Mouse (Mus musculus): ENCODE measurements around the gene G6pc3. TPM values are rescaled to one million over a fixed set of nuclear protein-coding genes. Genes with fewer than 3 reads are reported as not detected.

G6pc3 gene
- total RNA-seq, 1 experiment: 14.2 TPM

DNA sequence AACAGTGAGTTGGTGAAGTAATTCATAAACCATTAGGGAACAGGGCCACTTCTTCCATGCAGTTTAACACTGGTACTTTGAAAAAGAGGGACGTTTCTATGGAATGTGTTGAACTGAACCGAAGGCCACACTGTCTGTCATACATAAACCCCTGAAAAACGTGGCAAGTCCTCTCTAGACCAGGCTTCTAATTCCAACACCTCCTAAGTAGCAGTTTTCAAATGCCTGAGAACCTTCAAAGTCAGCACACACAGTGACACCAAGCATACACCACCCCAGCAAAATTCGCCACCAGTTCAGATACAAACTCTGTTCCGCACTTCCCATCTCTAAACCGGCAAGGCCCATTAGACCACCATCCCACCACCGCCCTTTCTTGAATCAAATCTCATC lies 5.2 kb upstream of the G6pc3 start:
- Histone ChIP-seq H3K27ac (ENCODE audit: insufficient read depth, low read depth, low read length, poor library complexity, severe bottlenecking) (peak overlapping the region; percentile 85; the same call in 1 of the 2 replicates), H3K4me1 (ENCODE audit: control insufficient read depth in 2 of 2, insufficient read depth in 2 of 2, low read length in 2 of 2, poor library complexity in 1 of 2) (peaks cover 0 to 10% of the 10 kb centered on the region in 2 experiments; a peak in 2 of 4 replicates), H3K36me3 (ENCODE audit: control insufficient read depth, insufficient read depth, low read length, poor library complexity, severe bottlenecking) (peaks cover 4% of the 10 kb centered on the region), H3K9ac (ENCODE audit: insufficient read depth, low read depth, low read length, poor library complexity, severe bottlenecking) (peak overlapping the region; percentile 95), H3K4me3 (ENCODE audit: insufficient read depth in 1 of 2, low read depth in 1 of 2, low read length in 2 of 2, poor library complexity in 1 of 2, severe bottlenecking in 1 of 2) (peak overlapping the region; percentile 89 to 96), H3K9me3 (ENCODE audit: control insufficient read depth, insufficient read depth, low read depth, low read length) (no peaks in the 10 kb centered on the region)
- no peak for DNase-seq (ENCODE audit: low read depth, low spot score)
- in situ Hi-C loops (cut with MboI; ENCODE audit: low sequenced_read_pairs in 2 of 2, unreplicated experiment in 2 of 2): no loop called here
- TF ChIP-seq CHD2 (IDR thresholded peaks at IDR 0.05; ENCODE audit: low read depth, low read length) (no peak), ZNF384 (IDR thresholded peaks at IDR 0.05; ENCODE audit: low read depth, low read length) (no peak), ZC3H11A (IDR thresholded peaks at IDR 0.05; ENCODE audit: borderline replicate concordance, low read depth, low read length) (no peak), HCFC1 (IDR thresholded peaks at IDR 0.05; ENCODE audit: borderline replicate concordance, insufficient read depth, low read length) (no peak), MAFK (IDR thresholded peaks at IDR 0.05; ENCODE audit: insufficient read depth, low read depth, low read length) (no peak)

- Histone ChIP-seq H3K4me3 (ENCODE audit: insufficient read depth in 1 of 2, low read depth in 1 of 2, low read length in 2 of 2, poor library complexity in 1 of 2, severe bottlenecking in 1 of 2) (peak within 1 kb of the TSS; percentile 89 to 96), H3K4me1 (ENCODE audit: control insufficient read depth in 2 of 2, insufficient read depth in 2 of 2, low read length in 2 of 2, poor library complexity in 1 of 2) (peaks cover 0 to 10% of the 10 kb centered on the region in 2 experiments; a peak in 2 of 4 replicates), H3K27ac (ENCODE audit: insufficient read depth, low read depth, low read length, poor library complexity, severe bottlenecking) (peak within 1 kb of the TSS; percentile 85), H3K9me3 (ENCODE audit: control insufficient read depth, insufficient read depth, low read depth, low read length) (no peaks in the 10 kb centered on the region), H3K9ac (ENCODE audit: insufficient read depth, low read depth, low read length, poor library complexity, severe bottlenecking) (peak within 1 kb of the TSS; percentile 95), H3K36me3 (ENCODE audit: control insufficient read depth, insufficient read depth, low read length, poor library complexity, severe bottlenecking) (peaks cover 4% of the 10 kb centered on the region)
- no peak for TF ChIP-seq ZNF384 (IDR thresholded peaks at IDR 0.05; ENCODE audit: low read depth, low read length)
- no peak for TF ChIP-seq CHD2 (IDR thresholded peaks at IDR 0.05; ENCODE audit: low read depth, low read length)
- TF ChIP-seq MAFK (IDR thresholded peaks at IDR 0.05; ENCODE audit: insufficient read depth, low read depth, low read length): no peak
- TF ChIP-seq HCFC1 (IDR thresholded peaks at IDR 0.05; ENCODE audit: borderline replicate concordance, insufficient read depth, low read length): no peak
- no peak for TF ChIP-seq ZC3H11A (IDR thresholded peaks at IDR 0.05; ENCODE audit: borderline replicate concordance, low read depth, low read length)
- in situ Hi-C loops (cut with MboI; ENCODE audit: low sequenced_read_pairs in 2 of 2, unreplicated experiment in 2 of 2): no loop called here
- DNase-seq (ENCODE audit: low read depth, low spot score): peak; percentile 81
Observed at GRCm38 (mm10) chr11:102184646-102185495, 4.5 kb upstream of the G6pc3 start, which contains the start of gene Lsm12. TSS of gene Lsm12 (minus strand) at chr11:102185296.

DNA sequence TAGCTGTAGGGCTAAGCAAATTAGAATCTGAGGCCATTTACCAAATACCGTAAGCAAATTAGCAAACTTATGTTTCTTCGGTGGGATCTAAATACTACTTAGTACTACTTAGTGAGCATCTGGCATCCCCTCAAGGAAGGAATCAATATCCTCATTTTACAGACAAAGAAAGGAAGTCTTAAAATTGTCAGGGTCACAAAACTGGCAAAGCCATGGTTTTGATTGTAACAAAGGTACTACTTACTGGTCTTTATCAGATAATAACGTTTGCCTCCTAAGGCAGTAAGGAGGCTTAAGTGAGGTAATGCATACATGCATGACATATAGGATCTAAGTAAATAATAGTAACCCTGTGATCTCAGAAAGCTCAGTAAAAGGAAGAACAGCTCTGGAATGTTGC lies 3.7 kb upstream of the G6pc3 start:
- DNase-seq (ENCODE audit: low read depth, low spot score): no peak
- Histone ChIP-seq H3K27ac (ENCODE audit: insufficient read depth, low read depth, low read length, poor library complexity, severe bottlenecking) (no peak overlapping the region), H3K9me3 (ENCODE audit: control insufficient read depth, insufficient read depth, low read depth, low read length) (no peaks in the 10 kb centered on the region), H3K4me1 (ENCODE audit: control insufficient read depth in 2 of 2, insufficient read depth in 2 of 2, low read length in 2 of 2, poor library complexity in 1 of 2) (peaks cover 0 to 10% of the 10 kb centered on the region in 2 experiments; a peak in 2 of 4 replicates), H3K36me3 (ENCODE audit: control insufficient read depth, insufficient read depth, low read length, poor library complexity, severe bottlenecking) (peaks cover 4% of the 10 kb centered on the region), H3K9ac (ENCODE audit: insufficient read depth, low read depth, low read length, poor library complexity, severe bottlenecking) (no peak overlapping the region), H3K4me3 (ENCODE audit: insufficient read depth in 1 of 2, low read depth in 1 of 2, low read length in 2 of 2, poor library complexity in 1 of 2, severe bottlenecking in 1 of 2) (peak overlapping the region in 1 of 2 experiments; percentile 96; a peak in 2 of 4 replicates)
- no peak for TF ChIP-seq HCFC1 (IDR thresholded peaks at IDR 0.05; ENCODE audit: borderline replicate concordance, insufficient read depth, low read length)
- TF ChIP-seq MAFK (IDR thresholded peaks at IDR 0.05; ENCODE audit: insufficient read depth, low read depth, low read length): no peak
- no peak for TF ChIP-seq ZNF384 (IDR thresholded peaks at IDR 0.05; ENCODE audit: low read depth, low read length)
- TF ChIP-seq ZC3H11A (IDR thresholded peaks at IDR 0.05; ENCODE audit: borderline replicate concordance, low read depth, low read length): no peak
- TF ChIP-seq CHD2 (IDR thresholded peaks at IDR 0.05; ENCODE audit: low read depth, low read length): no peak
- in situ Hi-C loops (cut with MboI; ENCODE audit: low sequenced_read_pairs in 2 of 2, unreplicated experiment in 2 of 2): no loop called here

GRCm38 (mm10) chr11:102186235-102186634 lies 3.2 kb upstream of the G6pc3 start:
- TF ChIP-seq HCFC1 (IDR thresholded peaks at IDR 0.05; ENCODE audit: borderline replicate concordance, insufficient read depth, low read length) (no peak), MAFK (IDR thresholded peaks at IDR 0.05; ENCODE audit: insufficient read depth, low read depth, low read length) (no peak), ZNF384 (IDR thresholded peaks at IDR 0.05; ENCODE audit: low read depth, low read length) (no peak), CHD2 (IDR thresholded peaks at IDR 0.05; ENCODE audit: low read depth, low read length) (no peak), ZC3H11A (IDR thresholded peaks at IDR 0.05; ENCODE audit: borderline replicate concordance, low read depth, low read length) (no peak)
- Histone ChIP-seq H3K4me1 (ENCODE audit: control insufficient read depth in 2 of 2, insufficient read depth in 2 of 2, low read length in 2 of 2, poor library complexity in 1 of 2) (peaks cover 0 to 10% of the 10 kb centered on the region in 2 experiments; a peak in 2 of 4 replicates), H3K9ac (ENCODE audit: insufficient read depth, low read depth, low read length, poor library complexity, severe bottlenecking) (no peak overlapping the region), H3K4me3 (ENCODE audit: insufficient read depth in 1 of 2, low read depth in 1 of 2, low read length in 2 of 2, poor library complexity in 1 of 2, severe bottlenecking in 1 of 2) (no peak overlapping the region), H3K27ac (ENCODE audit: insufficient read depth, low read depth, low read length, poor library complexity, severe bottlenecking) (no peak overlapping the region), H3K36me3 (ENCODE audit: control insufficient read depth, insufficient read depth, low read length, poor library complexity, severe bottlenecking) (peaks cover 4% of the 10 kb centered on the region), H3K9me3 (ENCODE audit: control insufficient read depth, insufficient read depth, low read depth, low read length) (no peaks in the 10 kb centered on the region)
- no peak for DNase-seq (ENCODE audit: low read depth, low spot score)
- in situ Hi-C loops (cut with MboI; ENCODE audit: low sequenced_read_pairs in 2 of 2, unreplicated experiment in 2 of 2): no loop called here
